Mouse (Mus musculus): Measurements from ENCODE around the gene Fam49a.

DNA sequence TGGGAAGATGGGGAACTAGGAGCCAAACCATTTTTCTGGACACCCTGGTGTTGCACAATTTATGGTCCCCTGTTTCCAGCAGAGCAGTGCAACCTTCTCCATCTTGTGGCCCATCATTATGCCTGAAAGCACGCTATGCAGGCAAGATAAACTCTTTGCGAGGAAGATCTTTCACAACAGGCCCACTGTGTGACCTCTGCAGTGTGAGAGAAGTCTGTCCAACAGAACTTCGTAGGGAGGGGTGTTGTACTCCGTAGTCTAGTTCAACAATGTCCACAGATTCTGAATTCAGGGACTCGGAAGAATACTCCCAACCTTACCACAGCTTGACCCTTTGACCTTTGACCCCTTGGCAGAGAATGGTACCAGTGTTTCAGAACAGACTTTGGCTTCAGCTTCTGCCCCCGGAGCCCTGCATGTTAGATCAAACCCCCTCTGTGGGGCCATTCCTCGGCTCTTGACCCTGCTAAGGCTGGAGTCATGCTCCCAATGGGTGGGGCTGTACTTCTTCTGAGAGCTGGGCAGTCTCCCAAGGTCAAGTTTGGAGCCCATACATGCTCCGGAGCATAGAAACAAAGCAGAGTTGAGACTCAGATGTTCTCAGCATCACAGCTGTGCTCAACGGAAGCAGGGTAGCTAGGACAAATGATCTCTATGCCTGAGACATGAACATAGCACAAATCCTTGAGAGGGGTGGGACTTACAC is 39.2 kb upstream of the Fam49a start:
- no peak for TF ChIP-seq CTCF (IDR thresholded peaks at IDR 0.05; ENCODE audit: borderline replicate concordance, extremely low read depth, insufficient read depth, insufficient read length)
- TF ChIP-seq POLR2A (IDR thresholded peaks at IDR 0.05; ENCODE audit: borderline replicate concordance, extremely low read depth, insufficient read depth, insufficient read length, poor library complexity, severe bottlenecking), result no peak
